Mouse (Mus musculus) neural tube, embryonic 14.5 days (tissue): ENCODE results near the gene Coro7. TPM values are rescaled to one million over a fixed set of nuclear protein-coding genes. Genes with fewer than 3 reads are reported as not detected.
A peak's percentile ranks its signal among the peaks of the same experiment; 100 is the strongest.

Experiments
- ATAC-seq: fragments of 200-750 bp; cut with Nextera tagmentation; 2 replicates; pipeline ENCODE4 v1.8.0; 2017; ENCODE audit warnings: low read depth, mild to moderate bottlenecking, moderate TSS enrichment, moderate library complexity
- H3K27ac ChIP-seq: fragments of 300-500 bp; sonication (generic); 2 replicates; pipeline ENCODE4 v1.5.1; 2014; ENCODE audit warnings: low read depth, mild to moderate bottlenecking, control low read depth, low read length, moderate library complexity, mixed read lengths
- H3K27me3 ChIP-seq: fragments of 300-500 bp; sonication (generic); 2 replicates; pipeline ENCODE4 v1.6.1; 2014; ENCODE audit warnings: low read length; ENCODE audit not compliant: control insufficient read depth, insufficient read depth
- H3K36me3 ChIP-seq: fragments of 300-500 bp; sonication (generic); 2 replicates; pipeline ENCODE4 v1.6.1; 2014; ENCODE audit warnings: low read length, mixed read lengths; ENCODE audit not compliant: control insufficient read depth, insufficient read depth
- H3K4me1 ChIP-seq: fragments of 300-500 bp; sonication (generic); 2 replicates; pipeline ENCODE4 v1.6.1; 2014; ENCODE audit warnings: low read length; ENCODE audit not compliant: control insufficient read depth, insufficient read depth
- H3K4me2 ChIP-seq: fragments of 300-500 bp; sonication (generic); 2 replicates; pipeline ENCODE4 v1.6.1; 2014; ENCODE audit warnings: mild to moderate bottlenecking, low read depth, low read length, control low read depth
- H3K4me3 ChIP-seq: fragments of 300-500 bp; sonication (generic); 2 replicates; pipeline ENCODE4 v1.5.1; 2014; ENCODE audit warnings: low read depth, low read length, control low read depth, mixed read lengths
- H3K9ac ChIP-seq: fragments of 300-500 bp; sonication (generic); replicated peaks from 2 replicates; pipeline ENCODE4 v1.6.1; 2014; ENCODE audit warnings: low read depth, mild to moderate bottlenecking, control low read depth, low read length, mixed read lengths
- H3K9me3 ChIP-seq: fragments of 300-500 bp; sonication (generic); 2 replicates; pipeline ENCODE4 v1.6.1; 2016; ENCODE audit warnings: low read length; ENCODE audit not compliant: control insufficient read depth
- WGBS: fragments of 180-500 bp; shearing (Covaris S2); extraction: QIAGEN DNeasy Blood & Tissue Kit; methylation state at CpG from one replicate; pipeline ENCODE4 v1.1.7; 2014; 5-methylcytosine and 5-hydroxymethylcytosine counted together
- polyA plus RNA-seq: library from polyadenylated mRNA; unstranded; fragments of >200 nt; fragmentation: Nextera tagmentation; extraction: Ambion mirVana; gene quantifications from 2 replicates; pipeline ENCODE4 v1.2.1, GENCODE M21; 2014

Gene Coro7
- polyA plus RNA-seq, 1 experiment from 2014 or later = 28.6 TPM

- Histone ChIP-seq H3K4me3 (no peak overlapping the region), H3K36me3 (peaks cover 22% of the 10 kb centered on the region), H3K27me3 (no peaks in the 10 kb centered on the region), H3K4me2 (no peak overlapping the region), H3K27ac (no peak overlapping the region), H3K9ac (no peak overlapping the region), H3K9me3 (no peaks in the 10 kb centered on the region), H3K4me1 (peaks cover 28% of the 10 kb centered on the region)
- WGBS = 50% methylated on average over 9 of the region's 9 CpGs
- ATAC-seq = peak; percentile 44
Observed at GRCm38 (mm10) chr16:4607818-4608531, 71.6 kb downstream of the Coro7 start.

GRCm38 (mm10) chr16:4606431-4607084, 73.0 kb downstream of the Coro7 start:
- Histone ChIP-seq H3K4me1 (peaks cover 40% of the 10 kb centered on the region), H3K27me3 (no peaks in the 10 kb centered on the region), H3K9ac (no peak overlapping the region), H3K4me3 (no peak overlapping the region), H3K27ac (no peak overlapping the region), H3K4me2 (no peak overlapping the region), H3K36me3 (peaks cover 15% of the 10 kb centered on the region), H3K9me3 (no peaks in the 10 kb centered on the region)
- WGBS = 33% methylated on average over 5 of the region's 5 CpGs
- ATAC-seq = 0 out of 2 replicates have a peak, but pooled peaks have one; percentile 29

GRCm38 (mm10) chr16:4605514-4606131, 74.0 kb downstream of the Coro7 start:
- WGBS = 41% methylated on average over 12 of the region's 13 CpGs
- H3K4me1 ChIP-seq = peaks cover 45% of the 10 kb centered on the region
- no peak overlapping the region for H3K27ac ChIP-seq
- no peaks in the 10 kb centered on the region for H3K9me3 ChIP-seq
- no peak overlapping the region for H3K4me3 ChIP-seq
- no peak for ATAC-seq
- no peak overlapping the region for H3K4me2 ChIP-seq
- H3K27me3 ChIP-seq = no peaks in the 10 kb centered on the region
- peaks cover 8% of the 10 kb centered on the region; the same call in 1 of the 2 replicates for H3K36me3 ChIP-seq
- no peak overlapping the region for H3K9ac ChIP-seq

GRCm38 (mm10) chr16:4604293-4604837, 75.2 kb downstream of the Coro7 start:
- no peak overlapping the region for H3K27ac ChIP-seq
- H3K27me3 ChIP-seq = no peaks in the 10 kb centered on the region
- no peak overlapping the region for H3K4me2 ChIP-seq
- H3K4me3 ChIP-seq = no peak overlapping the region
- ATAC-seq = no peak
- H3K4me1 ChIP-seq = peaks cover 46% of the 10 kb centered on the region
- no peaks in the 10 kb centered on the region for H3K9me3 ChIP-seq
- no peak overlapping the region for H3K9ac ChIP-seq
- WGBS = 68% methylated on average over 11 of the region's 11 CpGs
- no peaks in the 10 kb centered on the region for H3K36me3 ChIP-seq

GRCm38 (mm10) chr16:4603453-4603837, 76.1 kb downstream of the Coro7 start:
- Histone ChIP-seq H3K4me3 (no peak overlapping the region), H3K36me3 (no peaks in the 10 kb centered on the region), H3K9ac (no peak overlapping the region), H3K4me1 (peaks cover 55% of the 10 kb centered on the region), H3K27ac (no peak overlapping the region), H3K9me3 (no peaks in the 10 kb centered on the region), H3K27me3 (no peaks in the 10 kb centered on the region), H3K4me2 (no peak overlapping the region)
- 58% methylated on average over 1 of the region's 1 CpGs for WGBS
- ATAC-seq = no peak

GRCm38 (mm10) chr16:4602766-4603452, 76.7 kb downstream of the Coro7 start:
- no peaks in the 10 kb centered on the region for H3K9me3 ChIP-seq
- WGBS = 31% methylated on average over 7 of the region's 7 CpGs
- H3K4me2 ChIP-seq = no peak overlapping the region
- peaks cover 60% of the 10 kb centered on the region for H3K4me1 ChIP-seq
- no peaks in the 10 kb centered on the region for H3K27me3 ChIP-seq
- no peak for ATAC-seq
- H3K9ac ChIP-seq = no peak overlapping the region
- no peaks in the 10 kb centered on the region for H3K36me3 ChIP-seq
- no peak overlapping the region for H3K4me3 ChIP-seq
- H3K27ac ChIP-seq = no peak overlapping the region

- Histone ChIP-seq H3K4me2 (no peak overlapping the region), H3K36me3 (no peaks in the 10 kb centered on the region), H3K27me3 (no peaks in the 10 kb centered on the region), H3K4me1 (peaks cover 62% of the 10 kb centered on the region), H3K4me3 (no peak overlapping the region), H3K9ac (peak overlapping the region; percentile 11; the same call in 1 of the 2 replicates), H3K27ac (no peak overlapping the region), H3K9me3 (no peaks in the 10 kb centered on the region)
- ATAC-seq = no peak
- 8% methylated on average over 3 of the region's 3 CpGs for WGBS
Observed at GRCm38 (mm10) chr16:4602189-4602588, 77.4 kb downstream of the Coro7 start.

- peaks cover 72% of the 10 kb centered on the region for H3K4me1 ChIP-seq
- ATAC-seq = no peak
Observed at GRCm38 (mm10) chr16:4600701-4601310, 78.8 kb downstream of the Coro7 start.

More at GRCm38 (mm10) chr16:4600701-4601310, 78.8 kb downstream of the Coro7 start:
- H3K27me3 ChIP-seq = no peaks in the 10 kb centered on the region
- H3K9me3 ChIP-seq = no peaks in the 10 kb centered on the region
- 80% methylated on average over 9 of the region's 9 CpGs for WGBS
- no peak overlapping the region for H3K4me3 ChIP-seq
- no peak overlapping the region for H3K4me2 ChIP-seq
- H3K27ac ChIP-seq = no peak overlapping the region
- H3K36me3 ChIP-seq = no peaks in the 10 kb centered on the region
- no peak overlapping the region for H3K9ac ChIP-seq
